Mouse (Mus musculus) cerebellum, adult (tissue): ENCODE data around the gene Ntm.
A peak's percentile ranks its signal among the peaks of the same experiment; 100 is the strongest.

Experiments
- ATAC-seq: cut with Nextera tagmentation; 2 replicates; pipeline ENCODE4 v1.9.2; 2017; ENCODE audit warnings: mild to moderate bottlenecking, moderate library complexity, mixed read lengths; ENCODE audit not compliant: insufficient number of reproducible peaks, low FRiP score, low TSS enrichment

Gene Ntm

DNA sequence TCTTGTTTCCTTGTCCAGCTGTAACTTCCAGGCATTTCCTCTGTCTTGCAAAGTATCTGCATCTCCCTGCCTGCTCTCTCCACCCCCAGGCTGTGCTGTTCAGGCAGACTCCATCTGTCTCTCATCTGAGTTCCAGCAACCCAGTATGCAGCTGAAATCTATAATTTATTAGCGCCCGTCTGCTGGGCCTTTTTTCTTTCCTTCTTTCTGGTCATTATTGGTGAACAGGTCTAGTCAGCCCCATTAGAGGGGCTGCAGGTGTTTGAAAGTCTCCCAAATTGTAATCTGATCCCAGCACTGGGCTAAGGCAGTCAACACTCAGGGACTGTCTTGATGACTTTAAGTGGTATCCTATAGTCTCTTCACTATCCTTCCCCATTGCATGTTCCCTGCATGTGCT, 352.1 kb downstream of the Ntm start:
- ATAC-seq: no peak; the same call in 1 of the 2 replicates

DNA sequence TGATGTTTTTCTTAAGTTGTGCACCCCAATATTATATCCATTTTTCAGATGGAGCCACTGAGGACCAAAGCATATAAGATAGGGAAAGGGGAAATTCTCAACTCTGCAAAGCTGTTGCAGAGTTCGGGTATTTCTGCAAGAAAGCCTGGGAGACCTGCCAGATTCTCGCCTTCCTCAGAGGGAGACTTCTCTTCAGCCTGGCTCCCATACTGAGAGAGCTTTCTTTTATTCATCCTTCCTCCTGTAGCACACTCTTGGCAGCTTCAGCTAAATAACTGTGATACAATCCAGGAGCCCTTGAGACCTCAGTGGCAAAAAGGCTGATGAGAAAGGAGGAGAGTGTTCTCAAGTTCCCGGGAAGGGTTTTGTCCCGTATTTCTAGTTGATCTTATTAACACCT, 365.3 kb downstream of the Ntm start:
- ATAC-seq: no peak

DNA sequence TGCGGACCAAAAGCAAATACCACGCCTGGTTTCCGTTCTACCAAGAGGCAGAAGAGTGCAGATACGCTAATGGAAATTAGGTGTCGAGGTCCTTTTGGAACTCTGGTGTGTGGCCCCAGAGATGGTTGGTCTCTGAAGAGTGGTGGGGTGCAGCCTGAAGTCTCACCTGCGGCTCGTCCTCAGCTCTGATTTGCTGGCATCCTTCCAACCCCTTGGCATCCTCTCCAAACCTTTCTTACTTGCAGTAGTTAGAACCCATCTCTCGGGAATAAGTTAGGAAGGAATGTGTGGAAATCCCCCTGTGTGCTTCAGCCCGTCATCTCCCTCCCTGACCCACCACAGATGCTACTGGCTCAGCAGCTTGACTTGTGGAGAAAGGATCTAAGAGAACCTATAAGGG, 367.6 kb downstream of the Ntm start:
- peak; percentile 24; the same call in 1 of the 2 replicates for ATAC-seq

DNA sequence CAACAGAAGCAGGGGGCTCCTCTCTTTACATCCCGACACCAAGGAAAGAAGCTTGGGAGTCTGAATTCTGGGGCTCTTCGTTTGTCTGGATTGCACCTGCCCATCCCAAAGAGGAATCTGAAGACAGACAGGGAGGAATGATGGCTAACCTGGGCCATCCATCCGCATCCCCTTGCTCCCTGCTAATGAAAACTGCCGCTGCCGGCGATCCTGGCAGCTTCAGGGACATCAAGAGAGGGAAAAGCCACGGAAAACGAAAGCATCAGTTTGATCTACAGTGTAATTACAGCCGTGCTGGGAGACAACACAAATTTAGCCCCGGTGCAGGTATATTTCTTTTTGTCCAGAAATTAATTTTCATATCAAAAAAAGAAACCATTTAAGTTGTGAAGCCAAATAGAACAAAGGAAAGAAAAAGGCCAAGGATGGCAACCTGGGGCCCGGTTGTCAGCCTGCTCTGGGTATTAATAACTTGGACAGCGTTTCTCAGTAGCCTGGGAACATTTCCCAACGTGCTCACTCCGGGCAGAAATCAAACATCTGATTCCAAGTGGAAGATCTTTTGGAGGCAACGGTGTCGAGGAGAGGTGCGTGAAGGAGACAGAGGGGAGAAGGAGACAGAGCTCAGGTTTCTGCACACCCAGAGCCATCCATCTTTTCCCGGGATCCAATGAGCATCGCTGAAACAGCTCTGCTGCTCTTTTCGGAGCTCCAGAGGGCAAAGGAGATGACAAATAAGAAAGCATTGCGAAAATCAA, 368.2 kb downstream of the Ntm start:
- ATAC-seq: peak; percentile 42; the same call in 1 of the 2 replicates

DNA sequence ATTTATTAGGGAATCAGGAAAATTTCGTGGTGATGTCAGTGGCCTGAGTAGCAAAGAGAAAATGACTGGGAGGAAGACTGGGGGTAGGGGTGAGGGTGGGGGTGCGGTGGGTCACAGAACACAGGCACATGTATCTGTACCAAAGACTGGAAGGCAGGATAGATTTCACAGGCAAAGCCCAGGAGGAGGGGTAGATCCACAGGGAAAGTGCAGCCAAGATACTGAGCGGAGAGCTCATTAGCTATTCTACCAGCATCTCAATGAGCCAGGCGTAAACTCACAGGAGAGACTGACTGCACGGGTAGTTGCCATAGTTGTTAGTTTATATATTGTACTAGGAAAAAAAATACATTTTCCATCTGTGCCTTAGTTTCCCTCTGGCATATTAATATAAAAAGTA, 375.6 kb downstream of the Ntm start:
- ATAC-seq: no peak

DNA sequence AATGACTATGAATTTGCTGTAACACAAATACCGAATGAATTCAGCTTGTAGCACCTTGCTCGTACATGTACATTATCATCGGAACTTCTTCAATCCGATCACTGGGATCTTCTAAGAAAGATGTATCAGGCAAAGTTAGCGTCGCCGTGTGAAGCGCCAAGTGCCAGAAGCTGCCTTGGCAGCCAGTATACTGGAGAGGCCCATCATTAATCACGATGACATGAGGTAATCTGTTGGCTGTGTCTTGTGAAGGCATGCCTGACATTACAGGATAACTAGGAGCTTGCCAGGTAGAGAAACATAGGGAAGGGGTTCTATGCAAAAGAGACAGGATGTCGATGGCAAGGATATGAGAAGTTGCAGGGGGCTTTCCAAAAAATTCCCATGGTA, 376.6 kb downstream of the Ntm start:
- no peak for ATAC-seq

GRCm38 (mm10) chr9:29585746-29586380, 377.1 kb downstream of the Ntm start:
- ATAC-seq: peak; percentile 73; the same call in 1 of the 2 replicates

- ATAC-seq: no peak
Observed at GRCm38 (mm10) chr9:29578226-29578625, 384.7 kb downstream of the Ntm start.

DNA sequence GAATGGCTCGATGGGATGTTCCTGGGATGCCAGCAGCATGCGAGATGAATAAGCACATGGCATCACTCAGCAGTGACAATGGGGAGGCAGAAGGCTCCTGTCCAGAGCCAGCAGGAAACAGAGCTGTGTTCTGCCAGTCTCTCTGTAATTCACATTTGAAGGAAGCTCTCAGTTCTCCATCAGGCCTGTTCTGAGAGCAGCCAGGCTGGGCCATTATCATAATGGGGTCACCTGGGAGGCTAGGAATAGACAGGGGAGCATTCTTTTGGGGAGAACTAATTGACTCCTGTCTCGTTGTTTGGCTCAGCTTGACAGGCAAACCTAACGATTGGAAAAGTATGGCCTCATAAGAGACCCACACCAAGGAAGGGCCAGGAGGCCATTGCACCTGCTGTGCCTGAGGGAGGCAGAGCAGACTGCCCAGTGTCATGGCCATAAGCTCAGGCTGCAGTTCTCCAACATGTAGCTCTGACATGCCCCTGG, 386.8 kb downstream of the Ntm start:
- peak; percentile 91 for ATAC-seq

DNA sequence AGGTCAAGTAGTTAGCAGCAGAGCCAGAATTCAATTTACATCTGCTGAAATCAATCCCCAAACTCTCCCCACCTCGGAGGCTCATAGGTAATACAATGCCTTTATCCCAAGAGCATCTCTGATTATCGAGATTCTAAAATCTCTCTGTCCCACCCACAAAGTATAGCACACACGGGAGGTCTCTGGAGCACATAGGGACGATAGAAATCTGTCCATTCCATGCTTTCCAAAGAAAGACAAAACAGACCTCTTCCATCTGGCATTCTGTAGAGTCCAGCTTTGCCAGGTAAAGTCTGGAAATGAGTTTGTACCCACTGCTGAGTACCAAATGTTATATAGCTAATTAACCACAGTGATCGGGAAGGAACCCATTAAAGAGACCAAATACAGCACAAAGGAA, 388.4 kb downstream of the Ntm start:
- peak; percentile 70; the same call in 1 of the 2 replicates for ATAC-seq

GRCm38 (mm10) chr9:29568571-29568970, 394.4 kb downstream of the Ntm start:
- ATAC-seq: 0 out of 2 replicates have a peak, but pooled peaks have one; percentile 3

DNA sequence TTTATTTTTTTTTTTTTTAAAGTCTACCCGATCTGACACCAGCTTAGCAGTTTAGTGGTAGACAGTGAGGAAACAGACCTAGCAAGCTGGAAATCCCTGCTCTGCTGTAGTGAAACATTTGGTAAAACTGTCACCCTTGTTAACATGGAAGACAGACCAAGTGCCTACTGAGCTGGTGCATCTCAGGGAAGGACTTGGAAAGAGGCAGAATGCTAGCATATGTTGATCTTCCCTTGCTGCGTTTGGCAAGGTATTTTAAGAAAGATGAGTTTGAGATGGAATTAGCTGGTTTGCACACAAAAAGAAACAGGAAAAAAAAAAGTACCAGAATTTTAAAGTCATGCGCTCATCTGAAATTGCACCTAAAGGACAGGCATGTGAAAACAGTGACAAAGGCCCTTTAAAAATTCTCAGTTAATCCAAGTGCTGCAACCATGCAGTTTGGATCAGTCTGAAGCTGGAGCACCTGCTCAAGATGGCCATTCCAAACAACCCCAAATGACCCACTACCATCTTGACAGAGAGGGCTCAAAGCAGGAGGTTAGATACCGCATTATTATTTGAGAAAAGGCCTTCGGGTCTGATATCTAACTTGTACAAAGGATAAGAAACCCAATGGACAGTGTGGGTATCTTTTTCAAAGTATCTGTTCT, 400.4 kb downstream of the Ntm start:
- peak; percentile 72; the same call in 1 of the 2 replicates for ATAC-seq

DNA sequence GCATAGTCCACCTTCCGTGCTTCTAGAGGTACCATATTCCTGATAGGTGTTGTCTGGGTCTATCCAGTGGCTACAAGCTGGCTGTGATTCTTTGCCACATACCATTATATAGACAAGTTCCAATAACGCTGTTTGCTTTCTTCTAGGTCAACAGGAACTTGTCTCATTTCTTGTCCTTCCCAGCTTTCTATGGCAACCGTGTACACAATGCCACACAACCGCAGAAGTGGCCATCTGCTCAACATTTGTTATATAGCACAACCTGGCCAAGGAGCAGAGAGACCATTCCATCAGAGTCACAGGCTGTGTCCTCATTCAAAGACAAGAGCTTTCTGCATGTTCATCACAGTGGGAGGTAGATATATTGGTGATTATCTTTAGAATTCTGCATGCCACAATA, 404.0 kb downstream of the Ntm start:
- peak; percentile 78; the same call in 1 of the 2 replicates for ATAC-seq

- peak; percentile 97 for ATAC-seq
Observed at GRCm38 (mm10) chr9:29550582-29550981, 412.4 kb downstream of the Ntm start.

DNA sequence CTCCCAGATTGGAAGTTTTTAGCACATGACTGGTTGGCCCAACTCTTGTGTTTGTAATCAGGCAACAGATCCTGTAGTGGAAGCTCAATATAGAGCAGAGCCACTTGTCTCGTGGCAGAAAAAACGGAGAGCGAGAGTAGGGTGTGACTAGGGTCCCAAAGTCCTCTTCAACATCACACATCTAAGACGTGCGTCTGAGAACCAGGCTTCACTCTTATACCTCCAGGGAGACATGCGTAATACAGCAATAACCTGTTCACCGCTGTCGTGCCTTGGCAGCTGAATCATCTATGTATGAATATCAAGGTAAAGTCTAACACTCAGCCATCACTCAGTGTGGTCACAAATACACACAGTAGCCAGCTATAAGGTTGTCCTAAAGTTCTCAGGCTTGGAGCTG, 412.8 kb downstream of the Ntm start:
- ATAC-seq: peak; percentile 54; the same call in 1 of the 2 replicates

GRCm38 (mm10) chr9:29536415-29536814, 426.5 kb downstream of the Ntm start:
- ATAC-seq: no peak

DNA sequence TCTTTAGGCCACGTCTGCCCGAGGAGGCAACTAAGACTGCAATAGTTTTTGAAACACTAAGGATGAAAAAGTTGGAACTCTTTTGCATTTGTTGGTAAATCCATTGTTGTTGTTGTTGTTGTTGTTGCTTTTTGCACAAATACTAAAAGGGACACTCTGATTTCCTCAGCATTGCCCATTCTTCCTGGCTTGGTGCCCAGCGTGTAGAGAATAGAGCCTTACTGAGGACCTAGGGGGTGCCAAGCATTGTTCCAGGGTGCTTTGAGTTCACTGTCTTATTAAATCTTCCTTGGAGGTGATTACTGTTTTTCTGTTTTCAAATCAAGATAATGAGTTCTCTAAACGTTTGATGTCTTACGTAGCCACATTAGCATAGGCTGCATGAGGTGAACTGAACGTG, 428.2 kb downstream of the Ntm start:
- ATAC-seq: no peak

GRCm38 (mm10) chr9:29534304-29534703, 428.6 kb downstream of the Ntm start:
- no peak for ATAC-seq

DNA sequence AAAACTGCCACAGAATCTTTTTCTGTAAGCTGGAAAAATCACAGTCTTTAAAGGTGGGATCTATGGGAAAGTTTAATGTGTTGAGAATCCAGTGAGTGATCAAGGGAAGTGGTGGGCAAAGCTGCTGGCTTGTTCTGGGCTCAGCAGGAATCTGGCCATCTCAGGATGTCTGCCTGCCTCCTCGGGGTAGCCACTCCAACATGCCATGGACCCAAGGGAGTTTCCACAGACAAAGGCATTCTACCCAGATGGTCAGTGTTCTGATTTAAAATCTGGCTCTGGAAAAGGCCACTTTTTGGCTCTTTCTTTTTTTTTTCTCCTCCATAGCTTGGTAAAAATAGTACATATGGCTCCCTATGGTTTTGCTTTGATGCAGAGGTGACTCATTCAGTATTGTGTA, 429.4 kb downstream of the Ntm start:
- ATAC-seq: peak; percentile 78; the same call in 1 of the 2 replicates

DNA sequence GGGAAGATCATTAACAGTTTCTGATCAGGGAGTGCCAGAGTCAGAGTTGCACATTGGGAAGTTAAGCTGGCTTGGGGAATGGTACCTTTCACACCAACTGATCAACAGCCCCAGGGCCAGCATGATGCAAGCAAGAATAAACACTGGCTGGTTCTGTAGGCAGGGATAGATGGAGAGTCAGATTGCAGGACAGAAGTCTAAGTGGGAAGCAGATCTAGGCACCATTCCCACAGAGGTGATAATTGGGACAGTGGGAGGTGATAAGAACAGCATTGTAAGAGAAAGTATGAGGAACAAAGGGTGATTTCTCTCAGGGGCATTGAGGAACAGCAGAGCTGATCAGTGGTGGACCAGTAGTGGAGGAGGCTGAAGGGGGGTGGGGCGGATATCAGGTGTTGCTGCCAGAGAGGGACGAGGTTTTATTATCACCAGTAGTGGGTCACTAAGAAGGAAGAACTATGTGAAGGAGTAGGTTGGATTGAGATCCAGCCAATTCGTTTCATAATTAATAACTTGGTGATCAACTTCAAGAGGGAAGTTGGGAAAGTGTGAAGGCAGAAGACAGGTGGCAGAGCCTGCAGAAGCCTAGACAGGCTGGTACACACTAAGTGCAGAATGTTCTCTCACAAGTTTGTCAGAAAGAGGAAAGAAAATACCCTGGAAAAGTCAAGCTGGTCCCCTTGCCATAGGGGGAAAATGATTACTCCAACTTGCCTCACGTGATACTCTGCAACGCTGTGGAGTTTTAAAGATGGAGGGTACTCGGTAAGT, 431.6 kb downstream of the Ntm start:
- ATAC-seq: no peak
